ENCODE assay signal across 34 mouse cellular contexts in the genomic region with DNA sequence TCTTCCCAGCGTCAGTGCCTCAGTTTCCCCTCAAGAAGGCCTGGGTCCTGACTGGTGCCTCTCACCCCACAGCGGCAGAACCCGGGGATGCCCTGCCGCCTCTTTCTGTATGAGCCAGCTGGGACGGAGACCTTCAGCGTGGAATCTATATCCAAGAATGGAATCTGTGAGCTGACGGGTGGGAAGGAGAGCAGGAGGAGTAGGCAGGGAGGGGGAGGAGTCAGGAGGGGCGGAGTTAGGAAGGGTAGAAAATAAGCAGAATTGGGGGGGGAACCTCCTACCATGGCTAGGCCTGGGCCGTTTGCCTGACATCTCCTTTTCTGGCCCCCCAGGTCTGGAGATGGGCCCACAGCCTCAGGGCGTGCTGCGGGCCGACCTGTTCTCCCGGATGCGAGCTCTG. TPM values are rescaled to one million over a fixed set of nuclear protein-coding genes. Genes with fewer than 3 reads are reported as not detected.
"Had no signal": no experiment of that assay in that cellular context is flagged by ENCODE, and none has a peak within 500 bp of the region (broad histone marks: within the 10 kb centered on the region; RNA-seq: fewer than 3 reads in every experiment).

No protein-coding gene starts in this region.

- DNase-seq: gastrocnemius, adult 2 months; gastrocnemius, postnatal 10 days; gastrocnemius, postnatal 25 days; heart, adult 18-20 months; heart, postnatal 10 days; heart, postnatal 4 days; layer of hippocampus, postnatal 36 days; left cerebral cortex, postnatal 4 days had no signal

- H3K4me3 ChIP-seq: gastrocnemius, adult 2 months; heart, embryonic 10.5 days; heart, embryonic 12.5 days; hindbrain, embryonic 10.5 days; hindbrain, embryonic 12.5 days; intestine, embryonic 15.5 days; layer of hippocampus, adult 2 months; limb, embryonic 13.5 days; limb, embryonic 15.5 days; liver, embryonic 12.5 days had no signal

- H3K27ac ChIP-seq: heart, embryonic 10.5 days; hindbrain, embryonic 10.5 days; hindbrain, embryonic 12.5 days; hindbrain, embryonic 14.5 days; intestine, embryonic 15.5 days; kidney, postnatal 0 days; layer of hippocampus, adult 2 months; limb, embryonic 13.5 days; limb, embryonic 15.5 days; liver, embryonic 12.5 days; liver, embryonic 14.5 days had no signal

- H3K36me3 ChIP-seq: heart, embryonic 10.5 days; hindbrain, embryonic 10.5 days; hindbrain, embryonic 12.5 days; intestine, embryonic 15.5 days; limb, embryonic 13.5 days; limb, embryonic 15.5 days had no signal

- H3K27me3 ChIP-seq: hindbrain, embryonic 12.5 days; intestine, embryonic 15.5 days; limb, embryonic 13.5 days; limb, embryonic 15.5 days had no signal

RNA-seq across cellular contexts. Expression of a gene that starts 4.5 kb away (rescaled TPM):
- total RNA-seq: gastrocnemius, adult 2 months; gastrocnemius, postnatal 10 days; gastrocnemius, postnatal 25 days; gastrocnemius, postnatal 4 days; granulocyte monocyte progenitor cell, adult 5-6 weeks; heart, adult 18-20 months; heart, adult 8-10 months; heart, postnatal 10 days; heart, postnatal 25 days; heart, postnatal 4 days; layer of hippocampus, adult 2 months; layer of hippocampus, postnatal 10 days; layer of hippocampus, postnatal 36 days; left cerebral cortex, adult 18-20 months; left cerebral cortex, adult 8-10 months; left cerebral cortex, postnatal 10 days; left cerebral cortex, postnatal 25 days; left cerebral cortex, postnatal 4 days; liver, adult 2 months had no signal
- polyA plus RNA-seq: frontal cortex, adult 2 months; heart, embryonic 12.5 days; heart, embryonic 14.5 days; heart, embryonic 16.5 days; inflammation-experienced regulatory T-cells, adult 6 months; limb, embryonic 13.5 days; limb, embryonic 15.5 days; liver, adult 2 months had no signal
